Mouse (Mus musculus) embryonic facial prominence, embryonic 12.5 days (tissue): ENCODE results near the gene Tas2r137. TPM values are rescaled to one million over a fixed set of nuclear protein-coding genes. Genes with fewer than 3 reads are reported as not detected.

ENCODE experiments used
- ATAC-seq: fragments of 200-750 bp; cut with Nextera tagmentation; 2 replicates; pipeline ENCODE4 v1.8.0; 2017; ENCODE audit not compliant: insufficient number of reproducible peaks, insufficient read depth, low FRiP score, low TSS enrichment
- H3K27ac ChIP-seq: fragments of 300-500 bp; sonication (generic); 2 replicates; pipeline ENCODE4 v1.5.1; 2016; ENCODE audit warnings: mild to moderate bottlenecking
- H3K27me3 ChIP-seq: fragments of 300-500 bp; sonication (generic); 2 replicates; pipeline ENCODE4 v1.6.1; 2016; ENCODE audit warnings: mild to moderate bottlenecking, moderate library complexity
- H3K36me3 ChIP-seq: fragments of 300-500 bp; sonication (generic); 2 replicates; pipeline ENCODE4 v1.6.1; 2016; ENCODE audit warnings: mild to moderate bottlenecking
- H3K4me1 ChIP-seq: fragments of 300-500 bp; sonication (generic); 2 replicates; pipeline ENCODE4 v1.6.1; 2016
- H3K4me2 ChIP-seq: fragments of 300-500 bp; sonication (generic); replicated peaks from 2 replicates; pipeline ENCODE4 v1.6.1; 2016; ENCODE audit warnings: mild to moderate bottlenecking, moderate library complexity
- H3K4me3 ChIP-seq: fragments of 300-500 bp; sonication (generic); 2 replicates; pipeline ENCODE4 v1.5.1; 2016; ENCODE audit warnings: mild to moderate bottlenecking
- H3K9ac ChIP-seq: fragments of 300-500 bp; sonication (generic); 2 replicates; pipeline ENCODE4 v1.6.1; 2016; ENCODE audit warnings: mild to moderate bottlenecking, moderate library complexity
- H3K9me3 ChIP-seq: fragments of 300-500 bp; sonication (generic); 2 replicates; pipeline ENCODE4 v1.6.1; 2016; ENCODE audit warnings: mild to moderate bottlenecking, moderate library complexity
- WGBS: fragments of 180-500 bp; shearing (Covaris S2); methylation state at CpG from one replicate; pipeline ENCODE4 v1.1.7; 2016; 5-methylcytosine and 5-hydroxymethylcytosine counted together
- polyA plus RNA-seq: library from polyadenylated mRNA; unstranded; fragments of >200 nt; fragmentation: Nextera tagmentation; extraction: Ambion mirVana; gene quantifications from 2 replicates; pipeline ENCODE4 v1.2.1, GENCODE M21; 2016

Tas2r137 gene
- not detected in 2 replicates for polyA plus RNA-seq

GRCm38 (mm10) chr6:40490933-40491332, at the start of gene Tas2r137:
Tas2r137 (plus strand) TSS chr6:40491233.
- Histone ChIP-seq H3K27ac (no peak within 1 kb of the TSS), H3K9me3 (no peaks in the 10 kb centered on the region), H3K4me3 (no peak within 1 kb of the TSS), H3K9ac (no peak within 1 kb of the TSS), H3K27me3 (no peaks in the 10 kb centered on the region), H3K4me2 (no peak within 1 kb of the TSS), H3K36me3 (no peaks in the 10 kb centered on the region), H3K4me1 (no peaks in the 10 kb centered on the region)
- ATAC-seq = no peak

GRCm38 (mm10) chr6:40441276-40441675, 49.8 kb upstream of the Tas2r137 start:
- ATAC-seq = no peak
- Histone ChIP-seq H3K27me3 (peaks cover 17% of the 10 kb centered on the region), H3K27ac (no peak overlapping the region), H3K4me3 (no peak overlapping the region), H3K9ac (no peak overlapping the region), H3K4me1 (no peaks in the 10 kb centered on the region), H3K36me3 (no peaks in the 10 kb centered on the region), H3K9me3 (no peaks in the 10 kb centered on the region), H3K4me2 (no peak overlapping the region)
- 73% methylated on average over 3 of the region's 3 CpGs for WGBS

- Histone ChIP-seq H3K4me2 (no peak overlapping the region), H3K27me3 (peaks cover 17% of the 10 kb centered on the region), H3K9me3 (no peaks in the 10 kb centered on the region), H3K9ac (no peak overlapping the region), H3K27ac (no peak overlapping the region), H3K36me3 (no peaks in the 10 kb centered on the region), H3K4me3 (no peak overlapping the region), H3K4me1 (no peaks in the 10 kb centered on the region)
- WGBS = 35% methylated on average over 3 of the region's 3 CpGs
- no peak for ATAC-seq
These were observed 49.3 kb upstream of the Tas2r137 start for GRCm38 (mm10) chr6:40441755-40442154.

GRCm38 (mm10) chr6:40443281-40443928, 47.6 kb upstream of the Tas2r137 start:
- ATAC-seq = no peak
- WGBS = 34% methylated on average over 10 of the region's 10 CpGs
- no peak overlapping the region for H3K4me2 ChIP-seq
- H3K9ac ChIP-seq = no peak overlapping the region
- no peaks in the 10 kb centered on the region for H3K4me1 ChIP-seq
- H3K4me3 ChIP-seq = no peak overlapping the region
- peaks cover 10% of the 10 kb centered on the region for H3K27me3 ChIP-seq
- no peaks in the 10 kb centered on the region for H3K36me3 ChIP-seq
- H3K9me3 ChIP-seq = no peaks in the 10 kb centered on the region
- no peak overlapping the region for H3K27ac ChIP-seq

GRCm38 (mm10) chr6:40448626-40449025, 42.4 kb upstream of the Tas2r137 start:
- Histone ChIP-seq H3K4me3 (no peak overlapping the region), H3K36me3 (no peaks in the 10 kb centered on the region), H3K9ac (no peak overlapping the region), H3K4me1 (no peaks in the 10 kb centered on the region), H3K9me3 (no peaks in the 10 kb centered on the region), H3K27me3 (no peaks in the 10 kb centered on the region), H3K4me2 (no peak overlapping the region), H3K27ac (no peak overlapping the region)
- ATAC-seq = no peak

- ATAC-seq = no peak
- H3K4me3 ChIP-seq = no peak overlapping the region
- no peaks in the 10 kb centered on the region for H3K27me3 ChIP-seq
- H3K9me3 ChIP-seq = no peaks in the 10 kb centered on the region
- no peak overlapping the region for H3K4me2 ChIP-seq
- no peaks in the 10 kb centered on the region for H3K36me3 ChIP-seq
- H3K27ac ChIP-seq = no peak overlapping the region
- H3K9ac ChIP-seq = no peak overlapping the region
- WGBS = 23% methylated on average over 7 of the region's 7 CpGs
- no peaks in the 10 kb centered on the region for H3K4me1 ChIP-seq
These were observed 36.5 kb upstream of the Tas2r137 start for GRCm38 (mm10) chr6:40454436-40455041.

GRCm38 (mm10) chr6:40465710-40466109, 25.3 kb upstream of the Tas2r137 start:
- no peak for ATAC-seq
- Histone ChIP-seq H3K4me2 (no peak overlapping the region), H3K9ac (no peak overlapping the region), H3K27ac (no peak overlapping the region), H3K36me3 (no peaks in the 10 kb centered on the region), H3K4me1 (no peaks in the 10 kb centered on the region), H3K27me3 (no peaks in the 10 kb centered on the region), H3K9me3 (no peaks in the 10 kb centered on the region), H3K4me3 (no peak overlapping the region)
- 49% methylated on average over 6 of the region's 6 CpGs for WGBS

GRCm38 (mm10) chr6:40470916-40471719, 19.9 kb upstream of the Tas2r137 start, which contains the start of gene Ssbp1:
Ssbp1 (plus strand) TSS chr6:40471352.
- H3K27me3 ChIP-seq = no peaks in the 10 kb centered on the region
- peak within 1 kb of the TSS; percentile 74 for H3K4me3 ChIP-seq
- H3K4me2 ChIP-seq = peak within 1 kb of the TSS; percentile 65
- H3K4me1 ChIP-seq = peaks cover 9% of the 10 kb centered on the region; the same call in 1 of the 2 replicates
- ATAC-seq = peak; percentile 89
- under 1% methylated on average over 54 of the region's 54 CpGs for WGBS
- H3K36me3 ChIP-seq = peaks cover 27% of the 10 kb centered on the region
- H3K9ac ChIP-seq = peak within 1 kb of the TSS; percentile 85
- peak within 1 kb of the TSS; percentile 97 for H3K27ac ChIP-seq
- H3K9me3 ChIP-seq = no peaks in the 10 kb centered on the region

- peak overlapping the region; percentile 85 for H3K9ac ChIP-seq
- peaks cover 9% of the 10 kb centered on the region; the same call in 1 of the 2 replicates for H3K4me1 ChIP-seq
- H3K36me3 ChIP-seq = peaks cover 30% of the 10 kb centered on the region
- WGBS = under 1% methylated on average over 7 of the region's 7 CpGs
- H3K27ac ChIP-seq = peak overlapping the region; percentile 97
- ATAC-seq = no peak
- H3K4me3 ChIP-seq = peak overlapping the region; percentile 74
- no peaks in the 10 kb centered on the region for H3K9me3 ChIP-seq
- H3K4me2 ChIP-seq = peak overlapping the region; percentile 65
- H3K27me3 ChIP-seq = no peaks in the 10 kb centered on the region
These were observed 19.4 kb upstream of the Tas2r137 start for GRCm38 (mm10) chr6:40471720-40472010.

GRCm38 (mm10) chr6:40476132-40476531, 14.9 kb upstream of the Tas2r137 start:
- Histone ChIP-seq H3K27ac (no peak overlapping the region), H3K4me1 (peaks cover 9% of the 10 kb centered on the region; the same call in 1 of the 2 replicates), H3K9me3 (no peaks in the 10 kb centered on the region), H3K4me3 (no peak overlapping the region), H3K27me3 (no peaks in the 10 kb centered on the region), H3K9ac (no peak overlapping the region), H3K4me2 (no peak overlapping the region), H3K36me3 (peaks cover 45% of the 10 kb centered on the region)
- 91% methylated on average over 4 of the region's 4 CpGs for WGBS
- no peak for ATAC-seq

- WGBS = 93% methylated on average over 1 of the region's 1 CpGs
- Histone ChIP-seq H3K9ac (no peak overlapping the region), H3K27ac (no peak overlapping the region), H3K4me2 (no peak overlapping the region), H3K4me3 (no peak overlapping the region), H3K27me3 (no peaks in the 10 kb centered on the region), H3K36me3 (peaks cover 58% of the 10 kb centered on the region), H3K4me1 (no peaks in the 10 kb centered on the region), H3K9me3 (no peaks in the 10 kb centered on the region)
- ATAC-seq = no peak
These were observed 11.3 kb upstream of the Tas2r137 start for GRCm38 (mm10) chr6:40479705-40480104.

GRCm38 (mm10) chr6:40482318-40482717, 8.7 kb upstream of the Tas2r137 start:
- H3K9ac ChIP-seq = no peak overlapping the region
- no peaks in the 10 kb centered on the region for H3K9me3 ChIP-seq
- H3K4me3 ChIP-seq = no peak overlapping the region
- whole genome bisulfite sequencing = 93% methylated on average over 5 of the region's 5 CpGs
- no peak for ATAC-seq
- H3K4me1 ChIP-seq = no peaks in the 10 kb centered on the region
- H3K27me3 ChIP-seq = no peaks in the 10 kb centered on the region
- no peak overlapping the region for H3K27ac ChIP-seq
- H3K4me2 ChIP-seq = no peak overlapping the region
- peaks cover 46% of the 10 kb centered on the region for H3K36me3 ChIP-seq
